Mouse (Mus musculus) embryonic facial prominence, embryonic 13.5 days (tissue): ENCODE results near the gene Arel1. TPM values are rescaled to one million over a fixed set of nuclear protein-coding genes. Genes with fewer than 3 reads are reported as not detected.
A peak's percentile ranks its signal among the peaks of the same experiment; 100 is the strongest.

Experiments
- ATAC-seq: fragments of 200-750 bp; cut with Nextera tagmentation; 2 replicates; pipeline ENCODE4 v1.8.0; 2017; ENCODE audit warnings: low read depth; ENCODE audit not compliant: insufficient number of reproducible peaks, insufficient read depth, low FRiP score, low TSS enrichment
- H3K27ac ChIP-seq: fragments of 300-500 bp; sonication (generic); 2 replicates; pipeline ENCODE4 v1.5.1; 2015; ENCODE audit warnings: moderate library complexity, mild to moderate bottlenecking, inconsistent platforms
- H3K27me3 ChIP-seq: fragments of 300-500 bp; sonication (generic); 2 replicates; pipeline ENCODE4 v1.6.1; 2015; ENCODE audit warnings: mild to moderate bottlenecking, inconsistent platforms
- H3K36me3 ChIP-seq: fragments of 300-500 bp; sonication (generic); 2 replicates; pipeline ENCODE4 v1.6.1; 2015; ENCODE audit warnings: mild to moderate bottlenecking, inconsistent platforms
- H3K4me1 ChIP-seq: fragments of 300-500 bp; sonication (generic); 2 replicates; pipeline ENCODE4 v1.6.1; 2015; ENCODE audit warnings: inconsistent platforms
- H3K4me2 ChIP-seq: fragments of 300-500 bp; sonication (generic); 2 replicates; pipeline ENCODE4 v1.6.1; 2015; ENCODE audit warnings: moderate library complexity, mild to moderate bottlenecking, inconsistent platforms
- H3K4me3 ChIP-seq: fragments of 300-500 bp; sonication (generic); 2 replicates; pipeline ENCODE4 v1.5.1; 2015; ENCODE audit warnings: mild to moderate bottlenecking, inconsistent platforms
- H3K9ac ChIP-seq: fragments of 300-500 bp; sonication (generic); 2 replicates; pipeline ENCODE4 v1.6.1; 2015; ENCODE audit warnings: mild to moderate bottlenecking, inconsistent platforms
- H3K9me3 ChIP-seq: fragments of 300-500 bp; sonication (generic); 2 replicates; pipeline ENCODE4 v1.6.1; 2016; ENCODE audit warnings: inconsistent platforms
- WGBS: fragments of 180-500 bp; shearing (Covaris S2); methylation state at CpG from one replicate; pipeline ENCODE4 v1.1.7; 2015; ENCODE audit warnings: mixed read lengths; 5-methylcytosine and 5-hydroxymethylcytosine counted together
- polyA plus RNA-seq: library from polyadenylated mRNA; unstranded; fragments of >200 nt; fragmentation: Nextera tagmentation; extraction: Ambion mirVana; gene quantifications from 2 replicates; pipeline ENCODE4 v1.2.1, GENCODE M21; 2015

Arel1 gene
- polyA plus RNA-seq: 14.4 and 16.3 TPM in 2 replicates

- Histone ChIP-seq H3K27ac (no peak within 1 kb of the TSS), H3K9ac (peak within 1 kb of the TSS; percentile 84)
These were observed at the start of gene Arel1, which contains the start of gene Fcf1 for GRCm38 (mm10) chr12:84970428-84971096. TSS of gene Arel1 (minus strand) at chr12:84970900. TSS of gene Fcf1 (plus strand) at chr12:84970897.

GRCm38 (mm10) chr12:85012185-85012584 is 41.5 kb upstream of the Arel1 start:
- H3K27ac ChIP-seq: no peak overlapping the region
- H3K36me3 ChIP-seq: peaks cover 51% of the 10 kb centered on the region
- H3K4me3 ChIP-seq: no peak overlapping the region
- peaks cover 3% of the 10 kb centered on the region; the same call in 1 of the 2 replicates for H3K9me3 ChIP-seq
- H3K9ac ChIP-seq: no peak overlapping the region
- H3K4me2 ChIP-seq: no peak overlapping the region
- no peaks in the 10 kb centered on the region for H3K27me3 ChIP-seq
- no peak for ATAC-seq
- H3K4me1 ChIP-seq: no peaks in the 10 kb centered on the region
- 86% methylated on average over 2 of the region's 2 CpGs for WGBS

More at GRCm38 (mm10) chr12:84970428-84971096, at the start of gene Arel1, which contains the start of gene Fcf1:
- Histone ChIP-seq H3K4me1 (peaks cover 17% of the 10 kb centered on the region), H3K27me3 (no peaks in the 10 kb centered on the region), H3K36me3 (peaks cover 23% of the 10 kb centered on the region), H3K4me3 (peak within 1 kb of the TSS; percentile 71), H3K9me3 (no peaks in the 10 kb centered on the region), H3K4me2 (peak within 1 kb of the TSS; percentile 93)
- WGBS: under 1% methylated on average over 42 of the region's 42 CpGs
- peak; percentile 71; the same call in 1 of the 2 replicates for ATAC-seq

GRCm38 (mm10) chr12:85010541-85010940 is 39.8 kb upstream of the Arel1 start:
- Histone ChIP-seq H3K36me3 (peaks cover 43% of the 10 kb centered on the region), H3K9me3 (peaks cover 3% of the 10 kb centered on the region; the same call in 1 of the 2 replicates), H3K9ac (no peak overlapping the region), H3K4me2 (no peak overlapping the region), H3K4me1 (no peaks in the 10 kb centered on the region), H3K4me3 (no peak overlapping the region), H3K27ac (no peak overlapping the region), H3K27me3 (no peaks in the 10 kb centered on the region)
- WGBS: 84% methylated on average over 2 of the region's 2 CpGs
- no peak for ATAC-seq

- Histone ChIP-seq H3K36me3 (peaks cover 43% of the 10 kb centered on the region), H3K4me1 (no peaks in the 10 kb centered on the region), H3K27me3 (no peaks in the 10 kb centered on the region), H3K9me3 (peaks cover 3% of the 10 kb centered on the region; the same call in 1 of the 2 replicates), H3K4me2 (no peak overlapping the region), H3K27ac (no peak overlapping the region), H3K9ac (no peak overlapping the region), H3K4me3 (no peak overlapping the region)
- no peak for ATAC-seq
- WGBS: 83% methylated on average over 1 of the region's 1 CpGs
These were observed 39.1 kb upstream of the Arel1 start for GRCm38 (mm10) chr12:85009776-85010175.

- no peak overlapping the region for H3K4me3 ChIP-seq
- no peak for ATAC-seq
- no peak overlapping the region for H3K4me2 ChIP-seq
- no peaks in the 10 kb centered on the region for H3K4me1 ChIP-seq
- no peaks in the 10 kb centered on the region for H3K27me3 ChIP-seq
- H3K36me3 ChIP-seq: peaks cover 43% of the 10 kb centered on the region
- H3K9ac ChIP-seq: no peak overlapping the region
- peaks cover 3% of the 10 kb centered on the region; the same call in 1 of the 2 replicates for H3K9me3 ChIP-seq
- H3K27ac ChIP-seq: no peak overlapping the region
These were observed 36.3 kb upstream of the Arel1 start for GRCm38 (mm10) chr12:85007021-85007420.

- no peak overlapping the region for H3K27ac ChIP-seq
- no peaks in the 10 kb centered on the region for H3K9me3 ChIP-seq
- ATAC-seq: no peak
- H3K4me2 ChIP-seq: no peak overlapping the region
- no peaks in the 10 kb centered on the region for H3K27me3 ChIP-seq
- WGBS: 91% methylated on average over 1 of the region's 1 CpGs
- no peak overlapping the region for H3K9ac ChIP-seq
- no peak overlapping the region for H3K4me3 ChIP-seq
- H3K36me3 ChIP-seq: peaks cover 36% of the 10 kb centered on the region
- H3K4me1 ChIP-seq: no peaks in the 10 kb centered on the region
These were observed 35.5 kb upstream of the Arel1 start for GRCm38 (mm10) chr12:85006206-85006605.

- H3K36me3 ChIP-seq: peaks cover 19% of the 10 kb centered on the region
These were observed 28.4 kb upstream of the Arel1 start for GRCm38 (mm10) chr12:84999053-84999452.

GRCm38 (mm10) chr12:84996501-84997398 is 26.1 kb upstream of the Arel1 start:
- Histone ChIP-seq H3K4me3 (peak overlapping the region; percentile 69), H3K9me3 (no peaks in the 10 kb centered on the region), H3K4me2 (peak overlapping the region; percentile 96), H3K4me1 (peaks cover 23% of the 10 kb centered on the region), H3K27ac (peak overlapping the region; percentile 81), H3K9ac (peak overlapping the region; percentile 99), H3K36me3 (no peaks in the 10 kb centered on the region), H3K27me3 (no peaks in the 10 kb centered on the region)
- peak; percentile 57; the same call in 1 of the 2 replicates for ATAC-seq
- WGBS: 1% methylated on average over 44 of the region's 44 CpGs

More at GRCm38 (mm10) chr12:84999053-84999452, 28.4 kb upstream of the Arel1 start:
- Histone ChIP-seq H3K4me3 (peak overlapping the region; percentile 69), H3K9me3 (no peaks in the 10 kb centered on the region), H3K9ac (peak overlapping the region; percentile 59), H3K27ac (no peak overlapping the region), H3K4me2 (peak overlapping the region; percentile 96), H3K27me3 (no peaks in the 10 kb centered on the region), H3K4me1 (peaks cover 23% of the 10 kb centered on the region)
- no peak for ATAC-seq

GRCm38 (mm10) chr12:84996083-84996496 is 25.4 kb upstream of the Arel1 start, which contains the start of gene Ylpm1:
TSS of gene Ylpm1 (plus strand) at chr12:84996321.
- H3K9me3 ChIP-seq: no peaks in the 10 kb centered on the region
- H3K27me3 ChIP-seq: no peaks in the 10 kb centered on the region

GRCm38 (mm10) chr12:84995112-84995761 is 24.5 kb upstream of the Arel1 start:
- Histone ChIP-seq H3K4me1 (peaks cover 23% of the 10 kb centered on the region), H3K36me3 (no peaks in the 10 kb centered on the region), H3K27ac (no peak overlapping the region), H3K27me3 (no peaks in the 10 kb centered on the region), H3K4me3 (peak overlapping the region; percentile 69; the same call in 1 of the 2 replicates), H3K9ac (0 out of 2 replicates have a peak overlapping the region, but pooled peaks have one; percentile 47), H3K4me2 (peak overlapping the region; percentile 96), H3K9me3 (no peaks in the 10 kb centered on the region)
- ATAC-seq: no peak
- WGBS: 91% methylated on average over 9 of the region's 9 CpGs

More at GRCm38 (mm10) chr12:84996083-84996496, 25.4 kb upstream of the Arel1 start, which contains the start of gene Ylpm1:
- peak within 1 kb of the TSS; percentile 99 for H3K9ac ChIP-seq
- no peaks in the 10 kb centered on the region for H3K36me3 ChIP-seq
- peak within 1 kb of the TSS; percentile 69 for H3K4me3 ChIP-seq
- peaks cover 23% of the 10 kb centered on the region for H3K4me1 ChIP-seq
- ATAC-seq: peak; percentile 98
- whole genome bisulfite sequencing: under 1% methylated on average over 45 of the region's 45 CpGs
- peak within 1 kb of the TSS; percentile 81 for H3K27ac ChIP-seq
- H3K4me2 ChIP-seq: peak within 1 kb of the TSS; percentile 96

- Histone ChIP-seq H3K9ac (no peak overlapping the region), H3K36me3 (peaks cover 8% of the 10 kb centered on the region; the same call in 1 of the 2 replicates), H3K4me2 (no peak overlapping the region), H3K27ac (no peak overlapping the region), H3K4me1 (no peaks in the 10 kb centered on the region), H3K27me3 (no peaks in the 10 kb centered on the region), H3K4me3 (no peak overlapping the region), H3K9me3 (no peaks in the 10 kb centered on the region)
- 68% methylated on average over 4 of the region's 4 CpGs for WGBS
- ATAC-seq: no peak
These were observed 18.8 kb upstream of the Arel1 start for GRCm38 (mm10) chr12:84989456-84989855.
